Mouse (Mus musculus) G1E (cell line): ENCODE results near the gene Zfp423. TPM values are rescaled to one million over a fixed set of nuclear protein-coding genes. Genes with fewer than 3 reads are reported as not detected.

Experiments
- ATAC-seq: 2 replicates; pipeline ENCODE4 v1.8.0; 2016; ENCODE audit warnings: mild to moderate bottlenecking; ENCODE audit not compliant: insufficient number of reproducible peaks, poor library complexity, low FRiP score, severe bottlenecking; ENCODE audit errors: extremely low read depth
- DNase-seq: peaks from one replicate; pipeline ENCODE4 v3.0.0; 2012; ENCODE audit warnings: low spot score
- H3K27me3 ChIP-seq: 2 replicates; pipeline ENCODE4 v1.6.1; 2012; ENCODE audit warnings: mild to moderate bottlenecking, low read length, inconsistent platforms; ENCODE audit not compliant: insufficient read depth
- H3K36me3 ChIP-seq: replicated peaks from 2 replicates; pipeline ENCODE3; 2012; ENCODE audit warnings: mild to moderate bottlenecking, inconsistent platforms
- H3K4me1 ChIP-seq: 2 replicates; pipeline ENCODE4 v1.6.1; 2012; ENCODE audit warnings: low read depth, low read length, inconsistent platforms, mixed read lengths; ENCODE audit not compliant: insufficient read depth
- H3K4me3 ChIP-seq: 2 replicates; pipeline ENCODE4 v1.5.1; 2012; ENCODE audit warnings: low read depth, mild to moderate bottlenecking, inconsistent platforms, low read length, moderate library complexity, mixed read lengths
- H3K9me3 ChIP-seq: replicated peaks from 2 replicates; pipeline ENCODE4 v1.6.1; 2012; ENCODE audit warnings: inconsistent platforms
- CTCF ChIP-seq: IDR thresholded peaks from 2 replicates; pipeline ENCODE4 v1.5.1; 2012; ENCODE audit warnings: low read depth, low read length, inconsistent platforms, mixed read lengths
- GATA1 ChIP-seq: IDR thresholded peaks from 2 replicates; pipeline ENCODE4 v1.6.1; 2012; ENCODE audit warnings: borderline replicate concordance, low read length, inconsistent platforms, mixed read lengths
- GATA2 ChIP-seq: IDR thresholded peaks from 2 replicates; pipeline ENCODE4 v1.6.1; 2012; ENCODE audit warnings: low read depth, low read length, inconsistent platforms, borderline replicate concordance
- POLR2AphosphoS5 ChIP-seq: IDR thresholded peaks from 2 replicates; pipeline ENCODE4 v1.6.1; 2012; ENCODE audit warnings: low read depth, low read length, inconsistent platforms; ENCODE audit not compliant: insufficient replicate concordance
- TAL1 ChIP-seq: conservative IDR thresholded peaks from 2 replicates; pipeline ENCODE4 v1.6.1; 2012; ENCODE audit warnings: low read depth, low read length, inconsistent platforms, mixed read lengths
- polyA plus RNA-seq: library from polyadenylated mRNA; stranded (reverse); fragments of >175 nt; gene quantifications from 2 replicates; pipeline ENCODE4 v1.2.3, GENCODE M21; 2012
- total RNA-seq, 2 experiments: library from RNA; stranded (forward) in 1 of 2; stranded (reverse) in 1 of 2; fragments of 200-1000 nt in 1 of 2; fragments of >200 nt in 1 of 2; fragmentation: Nextera tagmentation in 1 of 2; gene quantifications; 2 replicates each; pipeline ENCODE4 v1.2.3; 2014 to 2017

Gene Zfp423
- total and polyA plus RNA-seq, 3 experiments = not detected

GRCm38 (mm10) chr8:87974759-87975465, 15.5 kb upstream of the Zfp423 start:
- no peak for ATAC-seq
- TF ChIP-seq GATA2 (no peak), GATA1 (no peak), CTCF (no peak), POLR2AphosphoS5 (no peak), TAL1 (no peak)
- no peak for DNase-seq
- Histone ChIP-seq H3K4me3 (no peak overlapping the region), H3K4me1 (no peaks in the 10 kb centered on the region), H3K36me3 (no peaks in the 10 kb centered on the region), H3K9me3 (peaks cover 59% of the 10 kb centered on the region), H3K27me3 (no peaks in the 10 kb centered on the region)

- no peak for DNase-seq
- Histone ChIP-seq H3K4me1 (no peaks in the 10 kb centered on the region), H3K4me3 (no peak overlapping the region), H3K9me3 (peaks cover 57% of the 10 kb centered on the region), H3K27me3 (no peaks in the 10 kb centered on the region), H3K36me3 (no peaks in the 10 kb centered on the region)
- TF ChIP-seq CTCF (no peak), TAL1 (no peak), GATA1 (no peak), POLR2AphosphoS5 (no peak), GATA2 (no peak)
- no peak for ATAC-seq
Observed at GRCm38 (mm10) chr8:87974122-87974758, 14.8 kb upstream of the Zfp423 start.

- no peaks in the 10 kb centered on the region for H3K27me3 ChIP-seq
- H3K36me3 ChIP-seq = no peaks in the 10 kb centered on the region
- H3K9me3 ChIP-seq = peaks cover 46% of the 10 kb centered on the region
- H3K4me1 ChIP-seq = no peaks in the 10 kb centered on the region
- ATAC-seq (no peak), DNase-seq (no peak)
- TF ChIP-seq GATA1 (no peak), POLR2AphosphoS5 (no peak), GATA2 (no peak), CTCF (no peak), TAL1 (no peak)
- no peak overlapping the region for H3K4me3 ChIP-seq
Observed at GRCm38 (mm10) chr8:87967866-87968620, 8.6 kb upstream of the Zfp423 start.

- ATAC-seq = no peak
- Histone ChIP-seq H3K9me3 (peaks cover 53% of the 10 kb centered on the region), H3K4me1 (no peaks in the 10 kb centered on the region), H3K36me3 (no peaks in the 10 kb centered on the region), H3K4me3 (no peak overlapping the region), H3K27me3 (no peaks in the 10 kb centered on the region)
- no peak for DNase-seq
- TF ChIP-seq POLR2AphosphoS5 (no peak), GATA1 (no peak)
Observed at GRCm38 (mm10) chr8:87967057-87967820, 7.8 kb upstream of the Zfp423 start.

- Histone ChIP-seq H3K36me3 (no peaks in the 10 kb centered on the region), H3K4me1 (no peaks in the 10 kb centered on the region), H3K9me3 (peaks cover 80% of the 10 kb centered on the region), H3K4me3 (no peak overlapping the region; the same call in 1 of the 2 replicates), H3K27me3 (no peaks in the 10 kb centered on the region; the same call in 1 of the 2 replicates)
- no peak for DNase-seq
- ATAC-seq = no peak
- TF ChIP-seq POLR2AphosphoS5 = no peak
- no peak for TF ChIP-seq GATA2
- no peak for TF ChIP-seq CTCF
- no peak for TF ChIP-seq TAL1
- TF ChIP-seq GATA1 = no peak
Observed at GRCm38 (mm10) chr8:87962514-87963225, 3.3 kb upstream of the Zfp423 start.
